Mouse (Mus musculus) midbrain, embryonic 11.5 days (tissue): ENCODE results near the gene Sohlh1. TPM values are rescaled to one million over a fixed set of nuclear protein-coding genes. Genes with fewer than 3 reads are reported as not detected.

ENCODE experiments used
- ATAC-seq: fragments of 200-750 bp; cut with Nextera tagmentation; 2 replicates; pipeline ENCODE4 v1.8.0; 2017; ENCODE audit warnings: moderate TSS enrichment, moderate library complexity; ENCODE audit not compliant: low FRiP score
- DNase-seq: peaks from one replicate; pipeline ENCODE4 v3.0.0; 2015; ENCODE audit warnings: low spot score; ENCODE audit errors: missing footprints
- H3K27ac ChIP-seq: fragments of 300-500 bp; sonication (generic); 2 replicates; pipeline ENCODE4 v1.5.1; 2014; ENCODE audit warnings: low read depth, low read length
- H3K27me3 ChIP-seq: fragments of 300-500 bp; sonication (generic); 2 replicates; pipeline ENCODE4 v1.6.1; 2014; ENCODE audit warnings: mild to moderate bottlenecking, low read length, moderate library complexity, mixed read lengths; ENCODE audit not compliant: control insufficient read depth, insufficient read depth
- H3K36me3 ChIP-seq: fragments of 300-500 bp; sonication (generic); 2 replicates; pipeline ENCODE4 v1.6.1; 2014; ENCODE audit warnings: mild to moderate bottlenecking, low read length, moderate library complexity, mixed read lengths; ENCODE audit not compliant: control insufficient read depth, insufficient read depth
- H3K4me1 ChIP-seq: fragments of 300-500 bp; sonication (generic); 2 replicates; pipeline ENCODE4 v1.6.1; 2014; ENCODE audit warnings: low read length; ENCODE audit not compliant: control insufficient read depth, insufficient read depth
- H3K4me2 ChIP-seq: fragments of 300-500 bp; sonication (generic); 2 replicates; pipeline ENCODE4 v1.6.1; 2014; ENCODE audit warnings: mild to moderate bottlenecking, moderate library complexity
- H3K4me3 ChIP-seq: fragments of 300-500 bp; sonication (generic); 2 replicates; pipeline ENCODE4 v1.5.1; 2014; ENCODE audit warnings: low read depth, low read length
- H3K9ac ChIP-seq: fragments of 300-500 bp; sonication (generic); 2 replicates; pipeline ENCODE4 v1.6.1; 2014; ENCODE audit warnings: low read length
- H3K9me3 ChIP-seq: fragments of 300-500 bp; sonication (generic); 2 replicates; pipeline ENCODE4 v1.6.1; 2016; ENCODE audit warnings: low read length; ENCODE audit not compliant: control insufficient read depth
- WGBS: fragments of 180-500 bp; shearing (Covaris S2); extraction: QIAGEN DNeasy Blood & Tissue Kit; methylation state at CpG from one replicate; pipeline ENCODE4 v1.1.7; 2014; 5-methylcytosine and 5-hydroxymethylcytosine counted together
- polyA plus RNA-seq: library from polyadenylated mRNA; unstranded; fragments of >200 nt; fragmentation: Nextera tagmentation; extraction: Ambion mirVana; gene quantifications from 2 replicates; pipeline ENCODE4 v1.2.1, GENCODE M21; 2014

The Sohlh1 gene
- polyA plus RNA-seq, 1 experiment from 2014 or later, result not detected

- Histone ChIP-seq H3K27me3 (peaks cover 11% of the 10 kb centered on the region; the same call in 1 of the 2 replicates), H3K4me3 (peak overlapping the region; percentile 37), H3K9me3 (no peaks in the 10 kb centered on the region), H3K4me2 (peak overlapping the region; percentile 61), H3K9ac (peak overlapping the region; percentile 46), H3K27ac (no peak overlapping the region), H3K36me3 (no peaks in the 10 kb centered on the region), H3K4me1 (peaks cover 2% of the 10 kb centered on the region; the same call in 1 of the 2 replicates)
- no peak for ATAC-seq
- 30% methylated on average over 7 of the region's 7 CpGs for WGBS
- DNase-seq, result peak; percentile 91
These were observed 30.2 kb upstream of the Sohlh1 start for GRCm38 (mm10) chr2:25877250-25877735.

- Histone ChIP-seq H3K9ac (no peak overlapping the region), H3K27ac (no peak overlapping the region), H3K4me2 (no peak overlapping the region), H3K36me3 (no peaks in the 10 kb centered on the region), H3K4me1 (peaks cover 8% of the 10 kb centered on the region), H3K4me3 (no peak overlapping the region), H3K9me3 (no peaks in the 10 kb centered on the region), H3K27me3 (peaks cover 19% of the 10 kb centered on the region)
- no peak for DNase-seq
- ATAC-seq, result no peak
- WGBS, result 59% methylated on average over 5 of the region's 5 CpGs
These were observed 19.6 kb upstream of the Sohlh1 start for GRCm38 (mm10) chr2:25866656-25867055.

- Histone ChIP-seq H3K27ac (no peak overlapping the region), H3K9me3 (no peaks in the 10 kb centered on the region), H3K4me1 (peaks cover 8% of the 10 kb centered on the region), H3K4me3 (no peak overlapping the region), H3K27me3 (peaks cover 19% of the 10 kb centered on the region), H3K4me2 (no peak overlapping the region), H3K36me3 (no peaks in the 10 kb centered on the region), H3K9ac (no peak overlapping the region)
- 22% methylated on average over 4 of the region's 4 CpGs for WGBS
- ATAC-seq, result no peak
- no peak for DNase-seq
These were observed 18.4 kb upstream of the Sohlh1 start for GRCm38 (mm10) chr2:25865412-25865811.

DNA sequence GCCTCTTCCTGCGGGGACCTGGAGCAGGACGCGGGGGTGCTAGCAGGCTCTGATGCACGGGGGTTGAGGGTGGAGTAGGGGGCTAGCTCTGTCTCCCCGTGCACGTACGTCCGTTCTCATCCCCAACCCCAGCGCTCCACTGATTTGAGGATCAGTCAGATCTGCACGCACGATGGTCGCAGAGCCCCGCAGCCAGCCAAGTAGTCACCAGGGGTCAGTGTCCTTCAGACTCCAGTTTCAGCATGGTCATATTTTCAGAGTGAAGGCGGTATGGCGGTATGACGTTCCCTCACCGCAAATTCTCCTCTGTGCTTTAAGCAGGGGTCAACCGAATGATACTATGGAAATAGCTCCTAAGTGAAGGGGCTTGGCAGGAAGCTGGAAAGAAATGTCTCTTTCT is 17.2 kb upstream of the Sohlh1 start:
- DNase-seq (peak; percentile 89), ATAC-seq (0 out of 2 replicates have a peak, but pooled peaks have one; percentile 14)
- Histone ChIP-seq H3K4me1 (peaks cover 8% of the 10 kb centered on the region), H3K4me2 (peak overlapping the region; percentile 95), H3K9me3 (no peaks in the 10 kb centered on the region), H3K27ac (no peak overlapping the region), H3K36me3 (no peaks in the 10 kb centered on the region), H3K4me3 (peak overlapping the region; percentile 49), H3K27me3 (peaks cover 19% of the 10 kb centered on the region), H3K9ac (peak overlapping the region; percentile 40)
- WGBS, result 7% methylated on average over 18 of the region's 18 CpGs

DNA sequence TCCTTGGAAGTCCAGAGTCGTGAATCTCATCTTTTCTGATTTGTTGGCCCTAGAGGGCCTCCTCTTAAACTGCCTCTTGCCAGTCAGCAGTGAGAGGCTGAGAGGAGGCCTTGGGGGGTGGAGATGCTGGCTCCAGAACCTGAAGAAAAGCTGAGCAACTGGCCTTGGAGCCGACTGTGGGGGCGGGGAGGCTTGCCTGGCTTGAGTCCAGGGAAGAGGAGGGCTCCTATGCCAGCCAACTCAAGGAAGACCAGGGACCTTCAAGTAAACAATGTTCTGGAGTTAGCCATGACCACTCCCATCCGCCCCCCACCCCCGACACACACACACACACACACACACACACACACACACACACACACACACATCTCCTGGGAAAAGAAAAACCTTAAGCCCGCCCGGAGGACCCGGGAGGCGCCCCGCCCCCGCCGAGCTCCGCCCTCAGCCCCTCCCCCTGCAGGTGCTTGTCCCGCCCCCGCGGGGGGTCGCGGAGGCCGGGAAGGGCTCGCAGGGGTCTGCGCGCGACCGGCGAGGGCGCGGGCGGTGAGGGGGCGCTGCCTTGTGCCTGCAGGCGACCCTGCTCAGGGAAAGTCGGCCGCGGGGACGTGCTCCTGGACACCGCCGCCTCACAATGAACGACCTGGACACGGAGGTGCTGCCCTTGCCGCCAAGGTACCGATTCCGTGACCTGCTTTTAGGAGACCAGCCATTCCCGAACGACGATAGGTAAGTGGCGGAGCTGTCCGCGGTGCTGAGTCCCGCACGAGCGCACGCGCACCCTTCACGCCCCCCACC is 16.5 kb upstream of the Sohlh1 start, which contains the start of gene Kcnt1:
TSS of gene Kcnt1 (plus strand) at position 398 of the 795 bp plus-strand sequence.
- whole genome bisulfite sequencing, result under 1% methylated on average over 43 of the region's 53 CpGs
- H3K4me3 ChIP-seq, result peak within 1 kb of the TSS; percentile 49
- no peaks in the 10 kb centered on the region for H3K9me3 ChIP-seq
- peak within 1 kb of the TSS; percentile 40 for H3K9ac ChIP-seq
- peaks cover 8% of the 10 kb centered on the region for H3K4me1 ChIP-seq
- H3K4me2 ChIP-seq, result peak within 1 kb of the TSS; percentile 95
- H3K27ac ChIP-seq, result no peak within 1 kb of the TSS
- H3K27me3 ChIP-seq, result peaks cover 19% of the 10 kb centered on the region
- no peaks in the 10 kb centered on the region for H3K36me3 ChIP-seq
- peak; percentile 95 for DNase-seq
- ATAC-seq, result peak; percentile 16; the same call in 1 of the 2 replicates

DNA sequence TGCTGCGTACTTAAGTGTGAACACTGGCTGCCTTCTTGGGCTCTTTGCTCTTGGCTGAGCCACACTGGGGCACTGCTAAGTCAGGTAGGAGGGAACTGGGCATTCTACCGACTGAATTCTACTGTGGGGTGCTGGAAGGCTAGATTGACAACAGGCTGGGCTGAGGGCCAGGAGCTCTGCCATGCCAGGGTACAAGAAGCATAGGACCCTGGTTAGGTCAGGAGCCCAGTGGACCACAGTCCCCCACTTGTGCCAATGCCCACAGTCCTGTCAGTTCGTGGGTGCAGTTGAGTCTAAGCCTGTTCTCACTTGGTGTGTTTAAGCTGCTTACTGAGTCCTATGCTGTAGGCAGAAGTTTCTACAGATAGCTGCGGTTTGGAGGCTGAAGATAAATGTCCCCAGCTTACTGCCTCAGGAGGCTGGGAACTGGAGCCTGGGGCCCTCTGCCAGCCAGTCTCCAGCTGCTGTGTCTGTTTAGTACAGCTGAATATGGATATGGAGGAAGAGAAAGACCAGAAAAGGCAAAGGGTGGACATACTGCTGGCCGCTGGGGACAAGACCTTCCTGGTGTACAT is 15.7 kb upstream of the Sohlh1 start:
- Histone ChIP-seq H3K27ac (no peak overlapping the region), H3K9ac (no peak overlapping the region), H3K4me1 (peaks cover 8% of the 10 kb centered on the region), H3K27me3 (peaks cover 19% of the 10 kb centered on the region), H3K36me3 (no peaks in the 10 kb centered on the region), H3K4me2 (peak overlapping the region; percentile 95; the same call in 1 of the 2 replicates), H3K4me3 (no peak overlapping the region), H3K9me3 (no peaks in the 10 kb centered on the region)
- 70% methylated on average over 5 of the region's 5 CpGs for WGBS
- no peak for ATAC-seq
- no peak for DNase-seq

DNA sequence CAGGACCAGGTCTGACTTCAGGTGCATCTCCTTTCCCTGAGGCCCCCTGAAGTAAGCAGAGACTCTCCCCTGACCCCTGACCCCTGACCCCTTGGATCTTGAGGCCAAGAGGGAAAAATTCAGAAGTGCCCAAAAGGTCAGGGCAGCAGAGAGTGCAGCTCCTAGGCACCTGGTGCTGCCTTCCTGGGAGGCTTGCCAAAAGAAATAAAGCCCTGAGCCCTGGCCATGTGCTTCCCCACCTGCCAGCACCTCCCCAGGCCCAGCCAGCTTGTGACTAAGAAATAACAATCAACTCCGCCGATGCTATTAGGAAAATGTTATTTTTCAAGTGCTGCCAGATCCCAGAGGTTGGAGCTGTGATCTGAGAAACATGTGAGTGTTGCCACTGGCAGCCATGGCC is 15.0 kb upstream of the Sohlh1 start:
- H3K27me3 ChIP-seq, result peaks cover 19% of the 10 kb centered on the region
- 85% methylated on average over 2 of the region's 2 CpGs for WGBS
- no peak for ATAC-seq
- no peak overlapping the region for H3K27ac ChIP-seq
- no peaks in the 10 kb centered on the region for H3K36me3 ChIP-seq
- H3K9me3 ChIP-seq, result no peaks in the 10 kb centered on the region
- no peak overlapping the region for H3K4me2 ChIP-seq
- H3K4me1 ChIP-seq, result peaks cover 8% of the 10 kb centered on the region
- H3K9ac ChIP-seq, result no peak overlapping the region
- H3K4me3 ChIP-seq, result no peak overlapping the region
- no peak for DNase-seq

GRCm38 (mm10) chr2:25859891-25860290 is 12.8 kb upstream of the Sohlh1 start:
- no peaks in the 10 kb centered on the region for H3K36me3 ChIP-seq
- 84% methylated on average over 3 of the region's 3 CpGs for WGBS
- H3K27ac ChIP-seq, result no peak overlapping the region
- ATAC-seq, result no peak
- H3K4me3 ChIP-seq, result no peak overlapping the region
- no peak for DNase-seq
- peaks cover 8% of the 10 kb centered on the region for H3K4me1 ChIP-seq
- no peak overlapping the region for H3K4me2 ChIP-seq
- H3K9me3 ChIP-seq, result no peaks in the 10 kb centered on the region
- H3K9ac ChIP-seq, result no peak overlapping the region
- peaks cover 13% of the 10 kb centered on the region for H3K27me3 ChIP-seq

DNA sequence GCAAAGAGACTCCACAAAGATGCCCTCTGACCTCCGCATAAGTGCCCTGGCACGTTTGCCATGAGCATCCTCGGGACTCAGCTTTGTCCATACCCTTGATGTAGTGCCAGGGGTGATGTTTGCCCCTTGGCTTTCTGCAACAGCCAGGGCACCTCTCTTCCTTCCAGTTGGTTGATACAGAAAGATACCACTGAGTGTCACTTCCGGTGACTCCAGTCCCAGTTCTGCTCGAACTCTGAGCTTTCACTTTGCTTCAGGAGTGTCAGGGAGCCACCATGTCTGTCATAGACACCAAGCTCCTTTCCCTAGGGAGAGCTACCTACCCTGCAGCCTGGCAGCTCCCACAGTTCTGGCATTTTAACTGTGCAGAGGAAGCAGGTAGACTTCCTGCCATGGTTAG is 7.0 kb upstream of the Sohlh1 start:
- DNase-seq (no peak), ATAC-seq (no peak)
- no peaks in the 10 kb centered on the region for H3K9me3 ChIP-seq
- no peaks in the 10 kb centered on the region for H3K27me3 ChIP-seq
- no peak overlapping the region for H3K4me2 ChIP-seq
- 87% methylated on average over 5 of the region's 5 CpGs for WGBS
- H3K4me1 ChIP-seq, result no peaks in the 10 kb centered on the region
- H3K4me3 ChIP-seq, result no peak overlapping the region
- no peak overlapping the region for H3K27ac ChIP-seq
- no peaks in the 10 kb centered on the region for H3K36me3 ChIP-seq
- H3K9ac ChIP-seq, result no peak overlapping the region
